Mouse (Mus musculus): ENCODE results near the gene Marc2.
A peak's percentile ranks its signal among the peaks of the same experiment; 100 is the strongest.

Gene Marc2

GRCm38 (mm10) chr1:184808418-184809012, 37.7 kb downstream of the Marc2 start:
- no peak for DNase-seq (ENCODE audit: inconsistent ontology term)

- DNase-seq (ENCODE audit: inconsistent ontology term), result no peak
Measured at GRCm38 (mm10) chr1:184807627-184808417, 38.4 kb downstream of the Marc2 start.

- DNase-seq (ENCODE audit: inconsistent ontology term), result no peak
Measured at GRCm38 (mm10) chr1:184807123-184807522, 39.1 kb downstream of the Marc2 start.

- no peak for DNase-seq (ENCODE audit: inconsistent ontology term)
Measured at GRCm38 (mm10) chr1:184805749-184806148, 40.5 kb downstream of the Marc2 start.

- no peak for DNase-seq (ENCODE audit: inconsistent ontology term)
Measured at GRCm38 (mm10) chr1:184793163-184793876, 52.9 kb downstream of the Marc2 start.

DNA sequence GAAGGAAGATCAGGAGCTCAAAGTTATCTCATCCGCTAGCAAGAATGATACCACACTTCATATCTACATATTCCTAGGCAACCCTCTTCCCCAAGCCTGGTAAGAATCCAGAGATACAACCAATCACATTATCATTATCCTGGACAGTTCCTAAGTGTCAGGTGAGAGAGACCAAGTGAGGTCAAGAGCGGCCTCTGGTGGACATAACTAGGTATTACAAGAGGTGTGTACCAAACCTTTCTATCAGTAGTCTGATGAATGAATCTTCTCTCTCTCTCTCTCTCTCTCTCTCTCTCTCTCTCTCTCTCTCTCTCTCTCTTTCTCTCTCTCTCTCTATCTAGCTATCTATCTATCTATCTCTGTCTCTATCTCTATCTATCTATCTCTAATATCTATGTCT, 55.1 kb downstream of the Marc2 start:
- DNase-seq (ENCODE audit: inconsistent ontology term), result peak; percentile 11

GRCm38 (mm10) chr1:184786376-184787151, 59.7 kb downstream of the Marc2 start:
- no peak for DNase-seq (ENCODE audit: inconsistent ontology term)

DNA sequence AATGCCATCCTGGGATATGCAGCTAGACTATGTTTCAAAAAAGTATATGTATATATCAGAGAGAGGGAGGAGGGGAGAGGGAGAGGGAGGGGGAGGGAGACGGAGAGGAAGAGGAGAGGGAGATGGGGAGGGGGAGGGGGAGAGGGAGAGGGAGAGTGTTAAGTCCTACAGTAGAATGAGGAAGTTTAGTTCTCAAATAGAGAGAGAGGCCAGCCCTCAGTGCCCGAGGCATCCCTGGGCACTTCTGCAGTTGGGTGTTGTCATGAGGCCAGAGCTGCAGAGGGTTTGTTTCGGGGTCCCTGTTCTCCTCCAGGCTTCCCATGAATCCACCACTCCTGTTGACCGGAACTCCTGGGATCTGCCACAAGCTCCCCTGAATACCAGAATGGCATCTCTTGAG, 62.6 kb downstream of the Marc2 start:
- DNase-seq (ENCODE audit: inconsistent ontology term), result no peak

DNA sequence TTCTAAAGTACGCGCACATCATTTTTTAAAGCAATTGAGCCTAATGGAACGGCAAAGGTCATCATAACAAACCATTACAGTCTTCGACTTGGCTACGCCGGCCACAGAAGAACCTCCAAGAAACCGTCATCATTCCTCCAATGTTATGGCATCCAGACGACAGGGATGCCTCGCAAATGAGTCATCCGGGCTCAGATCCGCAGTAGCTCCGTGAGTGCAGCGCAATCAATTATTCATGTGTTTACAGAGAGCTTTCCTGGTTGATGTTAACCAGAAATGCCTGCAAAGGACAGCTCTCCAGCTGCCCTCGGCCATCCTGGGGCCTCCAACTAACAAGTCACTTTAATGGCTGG, 64.1 kb downstream of the Marc2 start:
- peak; percentile 12 for DNase-seq (ENCODE audit: inconsistent ontology term)

GRCm38 (mm10) chr1:184781286-184782160, 64.7 kb downstream of the Marc2 start:
- no peak for DNase-seq (ENCODE audit: inconsistent ontology term)

- DNase-seq (ENCODE audit: inconsistent ontology term), result no peak
Measured at GRCm38 (mm10) chr1:184778157-184778556, 68.1 kb downstream of the Marc2 start.

- DNase-seq (ENCODE audit: inconsistent ontology term), result no peak
Measured at GRCm38 (mm10) chr1:184777061-184777795, 69.0 kb downstream of the Marc2 start.

GRCm38 (mm10) chr1:184775289-184775688, 71.0 kb downstream of the Marc2 start:
- DNase-seq (ENCODE audit: inconsistent ontology term), result no peak

DNA sequence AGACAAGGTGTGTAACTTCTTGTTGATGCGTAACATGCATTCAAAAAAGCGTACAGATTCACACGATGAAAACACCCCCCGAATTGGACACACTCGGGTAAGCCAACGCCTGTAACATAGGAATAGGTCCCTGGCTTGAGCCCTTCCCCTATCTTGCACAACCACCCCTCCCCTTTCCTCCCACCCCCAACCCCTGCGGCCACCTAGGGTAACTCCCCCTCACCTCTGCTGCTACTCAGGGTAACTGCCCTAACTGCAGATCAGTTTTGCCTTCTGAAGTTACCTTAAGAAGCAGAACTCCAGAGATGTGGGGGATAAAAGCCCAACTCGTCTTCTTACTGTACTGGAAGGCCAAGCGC, 74.4 kb downstream of the Marc2 start:
- no peak for DNase-seq (ENCODE audit: inconsistent ontology term)

DNA sequence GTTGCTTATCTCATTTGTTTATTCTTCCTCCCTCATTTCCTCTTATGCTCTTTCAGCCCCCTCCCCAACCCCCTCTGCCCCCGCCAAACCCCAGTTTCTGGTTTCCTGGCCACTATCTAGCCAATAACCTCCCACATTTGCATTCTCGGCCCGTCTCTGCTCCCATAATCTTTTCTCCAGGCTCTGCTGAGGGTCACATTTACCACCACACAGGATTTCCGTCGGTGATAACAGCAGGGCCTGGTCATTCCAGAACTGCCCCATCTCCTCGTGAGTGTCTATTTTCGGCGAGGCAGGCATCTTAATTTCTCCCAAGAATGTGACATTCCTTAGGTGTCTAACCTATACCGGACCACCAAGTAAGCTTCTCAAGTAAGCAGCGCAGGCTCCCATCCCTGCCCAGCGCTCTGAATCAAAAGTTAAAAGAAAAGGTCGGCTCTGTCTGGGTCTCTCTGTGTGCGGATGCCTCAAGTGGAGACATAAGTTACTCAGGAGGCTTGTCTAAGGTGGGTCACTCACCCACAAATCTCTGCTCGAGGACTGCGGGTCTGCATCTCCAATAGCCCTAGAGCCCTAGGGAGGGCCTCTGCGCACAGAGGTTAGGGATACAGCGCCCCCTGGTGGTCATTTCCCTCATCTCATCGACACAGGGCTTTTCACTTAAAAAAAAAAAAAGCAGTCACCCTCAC, 74.9 kb downstream of the Marc2 start:
- DNase-seq (ENCODE audit: inconsistent ontology term), result peak; percentile 49

DNA sequence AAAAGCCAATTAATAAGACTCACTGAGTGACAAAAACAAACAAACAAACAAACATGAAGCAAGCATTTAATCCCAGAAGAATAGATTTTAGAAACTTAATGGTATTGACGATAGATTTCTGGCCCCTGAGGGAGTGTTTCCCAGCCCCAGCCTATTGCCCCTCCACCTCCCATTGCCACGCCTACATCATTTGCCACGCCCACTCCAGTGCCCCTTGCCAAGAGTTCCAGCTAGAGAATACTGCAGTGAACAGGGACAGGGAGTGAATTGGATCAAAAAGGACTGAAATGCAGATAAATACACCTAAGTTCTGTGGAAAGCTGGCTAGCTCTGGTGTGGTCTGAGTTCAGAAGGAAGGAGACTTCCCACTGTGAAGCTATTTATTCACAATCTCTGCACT, 82.4 kb downstream of the Marc2 start:
- DNase-seq (ENCODE audit: inconsistent ontology term), result no peak
